Mouse (Mus musculus) neural tube, embryonic 11.5 days (tissue): ENCODE results near the gene Sox3. TPM values are rescaled to one million over a fixed set of nuclear protein-coding genes. Genes with fewer than 3 reads are reported as not detected.

Source experiments
- ATAC-seq: fragments of 200-750 bp; cut with Nextera tagmentation; 2 replicates; pipeline ENCODE4 v1.8.0; 2017; ENCODE audit warnings: moderate number of reproducible peaks, mild to moderate bottlenecking, moderate TSS enrichment, moderate library complexity; ENCODE audit not compliant: insufficient read depth, low FRiP score, low TSS enrichment
- DNase-seq: peaks from one replicate; pipeline ENCODE4 v3.0.0-alpha.2; 2015; ENCODE audit warnings: low spot score
- H3K27ac ChIP-seq: fragments of 300-500 bp; sonication (generic); 2 replicates; pipeline ENCODE4 v1.5.1; 2014; ENCODE audit warnings: low read depth, mild to moderate bottlenecking, low read length
- H3K27me3 ChIP-seq: fragments of 300-500 bp; sonication (generic); 2 replicates; pipeline ENCODE4 v1.6.1; 2014; ENCODE audit warnings: mild to moderate bottlenecking, low read length, mixed read lengths; ENCODE audit not compliant: control insufficient read depth, insufficient read depth
- H3K36me3 ChIP-seq: fragments of 300-500 bp; sonication (generic); 2 replicates; pipeline ENCODE4 v1.6.1; 2014; ENCODE audit warnings: mild to moderate bottlenecking, low read length, moderate library complexity, mixed read lengths; ENCODE audit not compliant: control insufficient read depth, insufficient read depth
- H3K4me1 ChIP-seq: fragments of 300-500 bp; sonication (generic); 2 replicates; pipeline ENCODE4 v1.6.1; 2014; ENCODE audit warnings: low read length, mixed read lengths; ENCODE audit not compliant: control insufficient read depth, insufficient read depth
- H3K4me2 ChIP-seq: fragments of 300-500 bp; sonication (generic); 2 replicates; pipeline ENCODE4 v1.6.1; 2014; ENCODE audit warnings: low read depth, mild to moderate bottlenecking, moderate library complexity
- H3K4me3 ChIP-seq: fragments of 300-500 bp; sonication (generic); 2 replicates; pipeline ENCODE4 v1.5.1; 2014; ENCODE audit warnings: low read depth, low read length
- H3K9ac ChIP-seq: fragments of 300-500 bp; sonication (generic); 2 replicates; pipeline ENCODE4 v1.6.1; 2014; ENCODE audit warnings: mild to moderate bottlenecking, low read length
- H3K9me3 ChIP-seq: fragments of 300-500 bp; sonication (generic); 2 replicates; pipeline ENCODE4 v1.6.1; 2016; ENCODE audit warnings: low read length; ENCODE audit not compliant: control insufficient read depth
- WGBS: fragments of 180-500 bp; shearing (Covaris S2); extraction: QIAGEN DNeasy Blood & Tissue Kit; methylation state at CpG from one replicate; pipeline ENCODE4 v1.1.7; 2014; 5-methylcytosine and 5-hydroxymethylcytosine counted together
- polyA plus RNA-seq: library from polyadenylated mRNA; unstranded; fragments of >200 nt; fragmentation: Nextera tagmentation; extraction: Ambion mirVana; gene quantifications from 2 replicates; pipeline ENCODE4 v1.2.1, GENCODE M21; 2014

Sox3 gene
- 9.4 and 11.0 TPM in 2 replicates for polyA plus RNA-seq

DNA sequence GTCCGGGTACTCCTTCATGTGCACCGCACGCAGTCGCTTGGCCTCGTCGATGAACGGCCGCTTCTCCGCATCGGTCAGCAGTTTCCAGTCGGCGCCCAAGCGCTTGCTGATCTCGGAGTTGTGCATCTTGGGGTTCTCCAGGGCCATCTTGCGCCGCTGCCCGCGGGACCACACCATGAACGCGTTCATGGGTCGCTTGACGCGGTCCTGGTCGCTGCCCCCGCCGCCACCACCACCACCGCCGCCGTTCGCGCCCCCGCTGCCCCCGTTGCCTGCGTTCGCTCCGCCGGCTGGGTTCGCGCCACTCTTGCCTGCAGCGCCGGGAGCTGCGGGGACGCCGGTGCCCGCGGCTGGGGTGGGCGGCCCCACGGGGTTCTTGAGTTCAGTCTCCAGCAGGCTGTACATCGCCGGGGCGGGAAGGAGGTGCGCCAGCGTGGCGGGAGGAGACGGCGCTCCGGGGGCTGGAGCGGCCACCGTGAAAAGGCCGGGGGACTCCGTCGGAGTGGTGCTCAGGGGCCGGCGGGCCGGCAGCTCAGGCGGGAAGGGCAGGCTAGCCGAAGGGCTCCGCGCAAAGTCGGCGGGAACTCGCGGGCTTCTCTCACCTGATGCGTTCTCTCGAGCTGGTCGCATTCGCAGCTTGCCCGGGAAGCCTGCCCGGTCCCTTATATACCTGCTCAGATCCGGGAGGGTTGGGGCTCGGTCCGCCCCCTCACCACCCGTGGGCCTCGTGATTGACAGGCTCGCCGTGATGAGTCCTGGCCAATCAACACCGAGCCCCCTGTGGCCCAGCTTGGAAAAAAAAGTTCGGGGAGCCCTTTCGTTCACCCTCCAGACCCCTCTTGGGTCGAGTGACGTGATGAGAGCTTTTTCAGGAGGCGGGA lies at the start of gene Sox3:
TSS of gene Sox3 (minus strand) at position 630 of the 881 bp plus-strand sequence.
- Histone ChIP-seq H3K9ac (peak within 1 kb of the TSS; percentile 65), H3K9me3 (no peaks in the 10 kb centered on the region), H3K36me3 (no peaks in the 10 kb centered on the region), H3K4me2 (peak within 1 kb of the TSS; percentile 52), H3K4me1 (peaks cover 2% of the 10 kb centered on the region; the same call in 1 of the 2 replicates), H3K27ac (peak within 1 kb of the TSS; percentile 68), H3K27me3 (peaks cover 10% of the 10 kb centered on the region; the same call in 1 of the 2 replicates), H3K4me3 (peak within 1 kb of the TSS; percentile 58)
- peak; percentile 77 for ATAC-seq
- WGBS, result 15% methylated on average over 68 of the region's 92 CpGs
- peak; percentile 76 for DNase-seq

DNA sequence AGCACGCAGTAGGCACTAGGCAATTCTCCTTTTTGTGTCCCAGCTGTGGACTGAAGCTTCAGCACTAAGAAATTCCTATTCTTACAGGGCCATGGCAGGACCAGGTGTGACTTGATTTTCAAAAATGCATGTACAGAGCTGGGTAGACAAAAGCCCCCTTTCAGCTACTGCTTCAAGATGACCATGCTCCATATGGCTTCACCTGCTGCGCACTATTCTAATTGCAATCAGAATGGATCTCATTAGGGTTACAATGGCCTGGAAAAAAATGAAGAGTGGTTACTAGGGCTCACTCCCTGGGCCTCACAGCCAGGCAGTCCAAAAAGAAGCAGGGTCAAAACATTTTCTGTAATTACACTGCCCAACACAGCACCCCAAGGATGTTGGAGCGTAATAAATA lies 47.0 kb upstream of the Sox3 start:
- no peak for DNase-seq
- Histone ChIP-seq H3K27ac (no peak overlapping the region), H3K9me3 (no peaks in the 10 kb centered on the region), H3K27me3 (no peaks in the 10 kb centered on the region), H3K4me2 (no peak overlapping the region), H3K9ac (no peak overlapping the region), H3K36me3 (no peaks in the 10 kb centered on the region), H3K4me3 (no peak overlapping the region), H3K4me1 (no peaks in the 10 kb centered on the region)
- no peak for ATAC-seq
- WGBS, result 83% methylated on average over 3 of the region's 3 CpGs

DNA sequence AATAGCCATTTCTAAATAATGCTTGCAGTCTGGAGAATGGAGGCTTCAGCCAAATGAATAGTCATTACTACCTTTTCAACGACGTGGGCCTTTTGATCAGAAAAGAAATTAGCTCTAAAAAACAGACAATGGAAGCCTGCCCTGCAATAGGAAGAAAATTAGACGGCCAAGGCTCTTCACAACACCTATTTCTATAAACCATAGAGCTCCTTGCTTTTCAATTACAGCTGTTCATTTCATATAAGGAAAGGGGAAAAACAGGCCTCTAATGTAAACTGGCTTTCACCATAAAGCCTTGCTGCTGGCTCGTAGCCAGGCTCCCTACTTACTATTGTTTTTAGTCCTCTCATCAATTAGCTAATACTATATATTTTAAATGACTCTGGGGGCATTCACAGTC lies 6.3 kb upstream of the Sox3 start:
- no peak for ATAC-seq
- Histone ChIP-seq H3K4me2 (no peak overlapping the region), H3K36me3 (no peaks in the 10 kb centered on the region), H3K4me3 (no peak overlapping the region), H3K9ac (no peak overlapping the region), H3K9me3 (no peaks in the 10 kb centered on the region), H3K27ac (no peak overlapping the region), H3K27me3 (no peaks in the 10 kb centered on the region), H3K4me1 (peaks cover 2% of the 10 kb centered on the region; the same call in 1 of the 2 replicates)
- no peak for DNase-seq
- WGBS, result 25% methylated on average over 4 of the region's 4 CpGs

DNA sequence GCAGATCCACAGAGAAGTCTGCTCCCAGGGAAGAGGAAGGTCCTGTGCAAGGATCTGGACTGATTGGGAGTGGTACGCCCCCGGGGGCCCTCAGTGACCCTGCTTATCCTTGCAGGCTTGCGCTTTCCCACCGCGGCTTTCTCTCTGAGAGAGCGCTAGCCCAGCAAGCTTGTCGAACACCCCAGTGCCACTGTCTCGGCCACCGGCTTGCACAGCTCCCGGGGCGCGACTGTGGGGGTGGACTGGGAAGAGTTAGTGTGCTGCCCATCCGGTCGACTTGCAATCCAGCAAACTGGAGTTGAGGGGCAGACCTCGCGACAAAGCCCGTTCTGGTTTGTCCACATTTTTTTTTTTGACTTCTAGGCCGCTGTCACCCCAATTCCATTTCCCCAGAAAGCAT lies 5.4 kb upstream of the Sox3 start:
- H3K36me3 ChIP-seq, result no peaks in the 10 kb centered on the region
- no peak for ATAC-seq
- WGBS, result 18% methylated on average over 13 of the region's 18 CpGs
- H3K9me3 ChIP-seq, result no peaks in the 10 kb centered on the region
- peak; percentile 32 for DNase-seq
- H3K9ac ChIP-seq, result peak overlapping the region; percentile 29
- H3K27ac ChIP-seq, result no peak overlapping the region
- H3K4me2 ChIP-seq, result peak overlapping the region; percentile 31
- H3K27me3 ChIP-seq, result 0 out of 2 replicates have a peak, but pooled peaks cover 2% of the 10 kb centered on the region
- H3K4me1 ChIP-seq, result peaks cover 2% of the 10 kb centered on the region; the same call in 1 of the 2 replicates
- H3K4me3 ChIP-seq, result no peak overlapping the region

- H3K9ac ChIP-seq, result no peak overlapping the region
- 14% methylated on average over 13 of the region's 13 CpGs for WGBS
- DNase-seq (peak; percentile 18), ATAC-seq (no peak)
- H3K36me3 ChIP-seq, result no peaks in the 10 kb centered on the region
- peaks cover 2% of the 10 kb centered on the region; the same call in 1 of the 2 replicates for H3K4me1 ChIP-seq
- H3K4me3 ChIP-seq, result no peak overlapping the region
- H3K27ac ChIP-seq, result no peak overlapping the region
- peak overlapping the region; percentile 52 for H3K4me2 ChIP-seq
- no peaks in the 10 kb centered on the region for H3K9me3 ChIP-seq
- H3K27me3 ChIP-seq, result 0 out of 2 replicates have a peak, but pooled peaks cover 2% of the 10 kb centered on the region
Observed at GRCm38 (mm10) chrX:60896296-60896695, 3.1 kb upstream of the Sox3 start.

DNA sequence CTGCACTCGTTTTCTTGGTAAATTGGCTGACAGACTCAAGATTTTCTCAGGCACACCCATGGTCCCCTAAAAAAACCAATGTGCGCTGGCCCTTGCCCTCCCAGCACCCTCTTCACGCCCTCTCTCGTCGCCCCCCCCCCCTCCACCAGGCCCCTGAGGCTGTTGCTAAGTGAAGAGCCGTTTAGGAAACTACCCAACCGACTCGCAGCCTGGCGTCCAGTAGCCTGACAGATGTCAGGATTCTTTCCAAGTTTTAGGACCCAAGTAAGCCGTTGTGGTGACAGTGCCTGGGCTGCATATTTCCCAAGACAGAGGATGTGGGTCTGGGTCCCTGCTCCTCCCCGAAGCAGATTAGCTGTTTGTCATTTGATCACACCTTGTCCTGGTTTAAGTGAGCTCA lies 2.2 kb upstream of the Sox3 start:
- no peaks in the 10 kb centered on the region for H3K9me3 ChIP-seq
- no peak overlapping the region for H3K27ac ChIP-seq
- H3K36me3 ChIP-seq, result no peaks in the 10 kb centered on the region
- H3K4me2 ChIP-seq, result peak overlapping the region; percentile 52
- peak overlapping the region; percentile 58 for H3K4me3 ChIP-seq
- no peak overlapping the region for H3K9ac ChIP-seq
- ATAC-seq (no peak), DNase-seq (peak; percentile 9)
- peaks cover 7% of the 10 kb centered on the region; the same call in 1 of the 2 replicates for H3K27me3 ChIP-seq
- H3K4me1 ChIP-seq, result peaks cover 2% of the 10 kb centered on the region; the same call in 1 of the 2 replicates
- WGBS, result 21% methylated on average over 11 of the region's 11 CpGs

GRCm38 (mm10) chrX:60893720-60894543 lies 702 bp upstream of the Sox3 start:
- peak; percentile 64 for DNase-seq
- no peaks in the 10 kb centered on the region for H3K36me3 ChIP-seq
- 18% methylated on average over 41 of the region's 59 CpGs for WGBS
- peak overlapping the region; percentile 58 for H3K4me3 ChIP-seq
- peaks cover 2% of the 10 kb centered on the region; the same call in 1 of the 2 replicates for H3K4me1 ChIP-seq
- no peaks in the 10 kb centered on the region for H3K9me3 ChIP-seq
- peak overlapping the region; percentile 64 for H3K27ac ChIP-seq
- H3K27me3 ChIP-seq, result peaks cover 10% of the 10 kb centered on the region; the same call in 1 of the 2 replicates
- ATAC-seq, result peak; percentile 37
- H3K9ac ChIP-seq, result peak overlapping the region; percentile 14; the same call in 1 of the 2 replicates
- H3K4me2 ChIP-seq, result peak overlapping the region; percentile 52

DNA sequence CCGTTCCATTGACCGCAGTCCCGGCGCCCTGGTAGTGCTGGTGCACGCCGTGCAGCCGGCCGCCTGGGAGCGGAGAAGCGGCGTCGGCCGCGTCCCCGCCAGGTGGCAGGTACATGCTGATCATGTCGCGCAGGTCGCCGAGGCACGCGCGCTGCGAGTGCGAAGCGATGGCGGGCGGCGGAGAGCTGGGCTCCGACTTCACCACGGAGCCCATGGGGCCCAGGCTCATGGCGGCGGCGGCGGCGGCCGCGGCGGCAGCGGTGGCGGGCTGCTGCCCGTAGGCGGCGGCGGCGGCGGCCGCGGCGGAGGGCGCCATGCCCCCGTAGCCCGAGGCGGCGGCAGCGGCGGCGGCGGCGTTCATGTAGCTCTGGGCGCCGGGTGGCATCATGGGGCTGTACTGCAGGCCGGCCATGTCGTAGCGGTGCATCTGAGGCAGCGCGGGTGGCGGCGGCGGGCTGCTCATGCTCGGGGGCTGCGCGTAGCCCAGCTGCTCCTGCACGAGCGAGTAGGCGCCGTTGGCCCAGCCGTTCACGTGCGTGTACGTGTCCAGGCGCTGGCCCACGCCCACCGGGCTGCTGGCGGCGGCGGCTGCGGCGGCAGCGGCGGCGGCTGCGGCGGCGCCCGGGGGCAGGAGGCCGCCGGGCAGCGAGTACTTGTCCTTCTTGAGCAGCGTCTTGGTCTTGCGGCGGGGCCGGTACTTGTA lies 981 bp downstream of the Sox3 start:
- H3K27me3 ChIP-seq, result peaks cover 10% of the 10 kb centered on the region; the same call in 1 of the 2 replicates
- peaks cover 2% of the 10 kb centered on the region; the same call in 1 of the 2 replicates for H3K4me1 ChIP-seq
- no peaks in the 10 kb centered on the region for H3K9me3 ChIP-seq
- peak overlapping the region; percentile 52 for H3K4me2 ChIP-seq
- H3K4me3 ChIP-seq, result peak overlapping the region; percentile 58
- no peak overlapping the region for H3K27ac ChIP-seq
- WGBS, result 26% methylated on average over 49 of the region's 102 CpGs
- ATAC-seq (no peak), DNase-seq (peak; percentile 46)
- H3K9ac ChIP-seq, result peak overlapping the region; percentile 65
- no peaks in the 10 kb centered on the region for H3K36me3 ChIP-seq
